Mouse (Mus musculus) kidney, postnatal 0 days (tissue): ENCODE measurements at regions not wholly inside any gene's neighbourhood (a gene's known extent, or its start where the extent isn't known, plus 50 kb on each side); places are given as distances from the start of the nearest gene placed in this dataset.

Source experiments
- ATAC-seq: fragments of 200-750 bp; cut with Nextera tagmentation; replicated peaks from 2 replicates; pipeline ENCODE4 v1.8.0; 2017; ENCODE audit warnings: low read depth, moderate number of reproducible peaks, moderate TSS enrichment, moderate library complexity; ENCODE audit not compliant: low FRiP score
- DNase-seq: peaks from one replicate; pipeline ENCODE4 v3.0.0-alpha.2; 2016; ENCODE audit warnings: low spot score
- H3K27ac ChIP-seq: fragments of 300-500 bp; sonication (generic); 2 replicates; pipeline ENCODE4 v1.5.1; 2014; ENCODE audit warnings: mild to moderate bottlenecking
- H3K27me3 ChIP-seq: fragments of 300-500 bp; sonication (generic); 2 replicates; pipeline ENCODE4 v1.6.1; 2014; ENCODE audit warnings: low read length, mixed read lengths; ENCODE audit not compliant: insufficient read depth
- H3K36me3 ChIP-seq: fragments of 300-500 bp; sonication (generic); 2 replicates; pipeline ENCODE4 v1.6.1; 2014; ENCODE audit warnings: low read length, mixed read lengths; ENCODE audit not compliant: insufficient read depth
- H3K4me1 ChIP-seq: fragments of 300-500 bp; sonication (generic); replicated peaks from 2 replicates; pipeline ENCODE4 v1.6.1; 2014; ENCODE audit warnings: antibody characterized with exemption, low read length, mixed read lengths; ENCODE audit not compliant: insufficient read depth
- H3K4me2 ChIP-seq: fragments of 300-500 bp; sonication (generic); 2 replicates; pipeline ENCODE4 v1.6.1; 2014; ENCODE audit warnings: mild to moderate bottlenecking, low read length, moderate library complexity, mixed read lengths
- H3K4me3 ChIP-seq: fragments of 300-500 bp; sonication (generic); replicated peaks from 2 replicates; pipeline ENCODE4 v1.5.1; 2014; ENCODE audit warnings: low read depth, low read length
- H3K9ac ChIP-seq: fragments of 300-500 bp; sonication (generic); 2 replicates; pipeline ENCODE4 v1.6.1; 2014; ENCODE audit warnings: low read depth, low read length
- H3K9me3 ChIP-seq: fragments of 300-500 bp; sonication (generic); replicated peaks from 2 replicates; pipeline ENCODE4 v1.6.1; 2016; ENCODE audit warnings: low read length, inconsistent platforms, mixed read lengths
- CTCF ChIP-seq: IDR thresholded peaks from 2 replicates; pipeline ENCODE4 v1.5.1; 2016; ENCODE audit warnings: antibody characterized with exemption, low read depth, mild to moderate bottlenecking, moderate library complexity
- WGBS: fragments of 180-500 bp; shearing (Covaris S2); extraction: QIAGEN DNeasy Blood & Tissue Kit; methylation state at CpG from one replicate; pipeline ENCODE4 v1.1.7; 2014; 5-methylcytosine and 5-hydroxymethylcytosine counted together

GRCm38 (mm10) chr1:7010184-7010583 is 2202.5 kb downstream of the Gm37988 start:
- 9% methylated on average over 1 of the region's 1 CpGs for WGBS
- peak; percentile 84 for TF ChIP-seq CTCF
- no peaks in the 10 kb centered on the region for H3K36me3 ChIP-seq
- H3K4me1 ChIP-seq: no peaks in the 10 kb centered on the region
- H3K4me3 ChIP-seq: no peak overlapping the region
- no peak overlapping the region for H3K9ac ChIP-seq
- no peaks in the 10 kb centered on the region for H3K27me3 ChIP-seq
- DNase-seq (peak; percentile 78), ATAC-seq (peak; percentile 52; the same call in 1 of the 2 replicates)
- no peak overlapping the region for H3K27ac ChIP-seq
- H3K4me2 ChIP-seq: no peak overlapping the region
- H3K9me3 ChIP-seq: no peaks in the 10 kb centered on the region
